Mouse (Mus musculus): ENCODE results near the gene Pcgf3.
A peak's percentile ranks its signal among the peaks of the same experiment; 100 is the strongest.
"Not testable (repeated sequence)": the region's sequence is repeated elsewhere in the genome, so short reads cannot be mapped to it uniquely, and the experiment has no call there.

Pcgf3 gene

DNA sequence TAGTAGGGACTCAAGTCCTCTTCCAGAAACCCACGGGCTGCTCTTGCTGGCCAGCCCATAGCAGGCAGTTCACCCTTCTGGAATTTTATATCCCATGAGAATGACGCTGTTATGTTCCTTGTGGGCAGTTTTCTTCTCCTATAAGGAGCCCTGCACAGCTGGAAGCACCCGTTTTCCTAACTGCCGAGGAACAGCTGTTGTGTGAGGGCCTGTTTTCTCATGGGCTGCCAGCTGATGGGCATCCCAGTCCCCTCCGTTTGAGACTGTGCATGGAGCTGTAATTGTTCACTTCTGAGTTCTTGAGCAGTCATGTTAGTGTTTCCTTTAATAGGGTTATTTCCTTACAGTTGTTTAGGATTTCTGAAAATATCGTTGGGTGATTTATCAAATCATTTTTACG lies 8.6 kb downstream of the Pcgf3 start:
- DNase-seq (ENCODE audit: low read depth): no peak

- no peak for DNase-seq (ENCODE audit: low read depth)
Observed at GRCm38 (mm10) chr5:108473737-108474136, 12.7 kb downstream of the Pcgf3 start.

GRCm38 (mm10) chr5:108475977-108476376 lies 14.9 kb downstream of the Pcgf3 start:
- no peak for DNase-seq (ENCODE audit: low read depth)

- no peak for DNase-seq (ENCODE audit: low read depth)
Observed at GRCm38 (mm10) chr5:108483006-108483405, 22.0 kb downstream of the Pcgf3 start.

GRCm38 (mm10) chr5:108485239-108485638 lies 24.2 kb downstream of the Pcgf3 start:
- DNase-seq (ENCODE audit: low read depth): peak; percentile 72

DNA sequence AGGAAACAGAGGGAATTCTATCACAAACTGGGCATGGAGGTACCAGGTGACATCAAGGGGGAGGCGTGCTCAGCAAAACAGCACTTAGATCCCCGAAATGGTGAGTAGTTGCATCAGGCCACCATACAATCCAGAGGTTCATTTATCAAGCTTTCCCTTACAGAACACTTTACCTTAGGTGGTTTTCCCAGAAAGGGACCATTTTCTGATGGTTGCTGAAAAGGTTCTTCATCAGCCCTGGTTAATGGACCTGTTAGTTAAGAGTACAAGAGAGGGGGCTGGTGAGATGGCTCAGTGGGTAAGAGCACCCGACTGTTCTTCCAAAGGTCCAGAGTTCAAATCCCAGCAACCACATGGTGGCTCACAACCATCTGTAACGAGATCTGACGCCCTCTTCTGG lies 25.1 kb downstream of the Pcgf3 start:
- DNase-seq (ENCODE audit: low read depth): not testable (repeated sequence)

DNA sequence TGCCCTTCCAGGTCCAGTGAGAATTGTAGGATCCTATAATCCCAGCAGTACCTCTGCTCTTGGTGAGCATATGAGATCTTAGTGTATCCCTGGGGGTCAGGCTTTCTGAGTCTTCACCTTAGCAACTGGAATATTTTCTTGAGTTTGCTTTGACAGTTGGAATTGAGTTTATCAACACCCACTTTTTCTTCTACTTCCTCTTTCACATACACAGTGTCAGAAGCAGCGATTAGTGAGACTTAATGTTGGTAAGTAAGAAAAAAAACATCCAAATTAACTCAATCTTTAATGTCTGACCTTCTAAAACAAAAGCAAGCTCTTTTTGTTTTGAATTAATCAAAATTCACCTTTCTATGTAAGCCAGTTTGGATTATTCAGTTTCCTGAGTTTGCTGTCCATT lies 40.5 kb downstream of the Pcgf3 start:
- no peak for DNase-seq (ENCODE audit: low read depth)

DNA sequence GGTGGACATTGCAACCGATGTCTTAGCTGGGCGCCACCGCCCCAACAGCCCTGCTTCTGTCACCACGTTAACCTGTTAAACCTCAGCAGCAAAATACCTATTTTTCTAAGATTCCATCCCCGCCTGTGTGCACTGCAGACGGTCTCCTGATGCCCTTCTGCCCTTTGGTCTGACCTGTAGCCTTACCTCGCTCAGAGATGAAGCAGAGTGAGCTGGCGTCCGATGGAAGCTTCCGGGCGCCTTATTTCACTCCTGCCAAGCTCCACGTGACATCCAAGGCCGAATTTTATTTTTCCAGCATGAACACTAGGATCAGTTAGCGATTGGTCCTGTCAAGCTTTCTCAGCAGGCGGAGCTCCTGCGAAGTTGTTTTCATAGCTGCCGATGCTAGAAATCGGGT lies 41.3 kb downstream of the Pcgf3 start:
- DNase-seq (ENCODE audit: low read depth): no peak

- no peak for DNase-seq (ENCODE audit: low read depth)
Observed at GRCm38 (mm10) chr5:108515581-108516361, 54.7 kb downstream of the Pcgf3 start.

DNA sequence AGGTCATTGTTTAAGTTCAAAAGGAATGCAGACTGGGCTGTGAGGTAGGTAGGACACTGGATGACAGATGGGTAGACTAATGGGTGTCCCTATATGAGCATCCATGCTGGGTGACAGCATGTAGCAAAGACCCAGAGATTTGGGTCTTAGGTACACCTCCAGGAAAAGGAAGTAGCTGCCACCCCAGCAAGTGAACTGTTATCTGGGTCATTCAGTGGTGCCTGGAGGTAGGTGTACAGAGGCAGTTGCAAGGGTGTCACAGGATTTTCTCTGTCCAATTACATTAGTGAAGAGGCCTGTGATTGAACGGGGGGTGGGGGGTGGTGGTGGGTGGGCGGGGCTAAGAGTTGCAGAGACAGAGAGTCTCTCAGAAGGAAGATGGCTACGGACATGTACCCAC lies 55.6 kb downstream of the Pcgf3 start:
- no peak for DNase-seq (ENCODE audit: low read depth)

- no peak for DNase-seq (ENCODE audit: low read depth)
Observed at GRCm38 (mm10) chr5:108518106-108518885, 57.3 kb downstream of the Pcgf3 start.

- DNase-seq (ENCODE audit: low read depth): no peak
Observed at GRCm38 (mm10) chr5:108518951-108519350, 57.9 kb downstream of the Pcgf3 start.

DNA sequence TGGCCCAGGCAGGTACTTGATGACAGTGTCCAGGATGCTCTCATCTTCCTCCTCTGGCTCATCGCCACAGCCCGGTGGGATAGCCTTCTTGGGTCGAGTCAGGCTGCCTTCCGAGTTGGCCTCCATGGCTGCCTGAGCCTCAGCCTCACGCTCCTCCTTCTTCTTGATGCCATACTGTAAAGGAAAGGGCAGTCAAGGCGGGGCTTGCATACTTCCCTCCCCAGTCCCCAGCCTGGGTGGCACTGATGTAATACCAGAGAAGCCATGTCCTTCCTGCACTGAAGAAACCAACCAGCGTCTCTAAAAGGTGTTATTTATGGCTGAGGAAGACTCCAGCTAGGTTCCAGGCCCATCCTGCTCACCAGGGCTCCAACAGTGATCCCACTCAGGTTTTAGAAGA lies 59.1 kb downstream of the Pcgf3 start:
- DNase-seq (ENCODE audit: low read depth): peak; percentile 45

DNA sequence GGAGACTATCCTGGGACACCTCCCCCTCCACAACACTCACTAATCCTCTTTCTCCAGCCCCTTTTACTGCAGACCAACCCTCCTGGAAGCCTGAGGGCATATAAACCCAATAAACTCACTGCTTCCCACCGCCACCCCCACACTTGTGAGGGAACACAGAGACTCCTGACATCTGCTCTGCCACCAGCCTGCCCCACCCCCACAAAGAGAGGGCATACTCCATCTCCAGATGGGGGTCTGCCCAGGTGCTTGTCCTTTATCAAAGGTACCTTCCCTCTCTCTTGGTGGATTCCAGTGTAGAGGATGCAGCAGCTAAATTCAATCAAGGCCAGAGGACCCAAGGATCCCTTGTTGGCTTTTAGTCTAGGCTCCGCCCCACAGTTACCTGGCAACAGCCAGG lies 60.0 kb downstream of the Pcgf3 start:
- no peak for DNase-seq (ENCODE audit: low read depth)

DNA sequence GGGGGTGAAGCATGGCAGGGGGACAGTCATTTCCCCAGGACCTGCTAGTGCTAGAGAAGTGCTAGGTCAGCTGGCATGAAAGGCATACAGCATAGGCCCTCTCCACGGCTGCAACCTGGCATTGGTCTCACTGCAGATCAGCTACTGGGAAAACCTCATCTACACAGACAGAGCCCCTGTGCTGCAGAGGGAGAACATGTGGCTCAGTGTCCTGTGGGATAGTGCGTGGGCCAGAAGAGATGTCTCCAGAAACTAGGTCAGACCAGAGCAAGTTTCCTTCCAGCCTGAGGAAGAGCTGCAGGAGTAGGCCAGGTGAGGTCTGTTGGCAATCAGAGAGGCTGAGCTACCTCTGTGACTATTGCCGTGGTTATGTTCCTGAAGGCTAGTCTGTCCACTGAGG lies 60.9 kb downstream of the Pcgf3 start:
- DNase-seq (ENCODE audit: low read depth): no peak

- DNase-seq (ENCODE audit: low read depth): no peak
Observed at GRCm38 (mm10) chr5:108522597-108522996, 61.6 kb downstream of the Pcgf3 start.

GRCm38 (mm10) chr5:108534188-108534587 lies 73.2 kb downstream of the Pcgf3 start:
- no peak for DNase-seq (ENCODE audit: low read depth)

GRCm38 (mm10) chr5:108543516-108544291 lies 82.7 kb downstream of the Pcgf3 start:
- no peak for DNase-seq (ENCODE audit: low read depth)

GRCm38 (mm10) chr5:108547636-108548035 lies 86.6 kb downstream of the Pcgf3 start:
- no peak for DNase-seq (ENCODE audit: low read depth)

DNA sequence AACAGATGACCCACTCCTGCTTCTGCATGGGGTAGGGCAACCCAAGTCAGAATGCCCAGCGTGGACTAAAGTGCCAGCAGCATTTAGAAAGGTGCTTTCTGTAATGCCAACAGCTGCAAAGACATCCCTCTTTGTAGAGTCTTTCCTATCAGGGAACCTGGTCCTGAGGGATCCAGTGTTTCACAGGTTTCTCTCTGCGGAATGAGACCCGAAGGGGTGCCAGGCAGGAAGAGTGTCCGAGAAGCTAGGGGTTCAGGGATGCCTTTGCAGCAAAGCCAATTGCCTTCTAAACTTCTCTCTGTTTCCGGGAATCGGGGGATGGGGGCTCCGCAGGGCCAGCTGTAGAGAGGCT lies 88.1 kb downstream of the Pcgf3 start:
- DNase-seq (ENCODE audit: low read depth): no peak

GRCm38 (mm10) chr5:108549489-108550206 lies 88.6 kb downstream of the Pcgf3 start, which contains the start of gene Cplx1:
Cplx1 (minus strand) TSS chr5:108550024.
- peak; percentile 33 for DNase-seq (ENCODE audit: low read depth)

- no peak for DNase-seq (ENCODE audit: low read depth)
Observed at GRCm38 (mm10) chr5:108550207-108550594, 89.2 kb downstream of the Pcgf3 start.
